16 mouse cellular contexts compared by ENCODE assay signal in the genomic region with DNA sequence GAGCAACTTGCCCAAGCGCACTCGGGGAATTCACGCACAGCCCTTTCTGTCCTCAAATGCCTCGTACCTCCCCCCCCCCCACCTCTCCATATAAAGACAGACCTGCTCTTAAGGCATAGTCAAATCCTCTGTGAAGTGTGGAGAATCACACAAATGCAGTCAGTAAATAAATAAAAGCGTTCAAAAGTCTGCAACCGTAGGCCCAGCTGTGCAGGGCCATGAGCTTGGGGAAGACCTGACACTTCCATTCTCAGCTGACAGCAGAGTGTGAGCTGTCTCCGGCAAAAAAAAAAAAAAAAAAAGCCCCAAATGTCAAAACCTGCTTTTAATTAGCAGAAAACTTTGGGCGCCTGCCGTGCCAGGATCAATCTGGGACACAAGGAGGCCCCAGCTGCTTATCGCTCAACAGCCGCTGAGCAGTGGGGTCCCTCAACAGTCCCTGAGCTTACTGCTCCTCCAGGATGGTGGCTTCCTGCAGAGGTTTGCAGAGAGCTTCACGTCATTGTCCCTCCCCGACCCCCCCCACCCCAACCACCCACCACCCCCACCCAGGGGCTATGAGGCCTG. TPM values are rescaled to one million over a fixed set of nuclear protein-coding genes. Genes with fewer than 3 reads are reported as not detected.
DNase-seq lines count a peak whose midpoint lies in the region; ATAC-seq and TF ChIP-seq lines count a peak whose summit lies in the region.
"Had no signal": no experiment of that assay in that cellular context is flagged by ENCODE, and none has a peak within 500 bp of the region (broad histone marks: within the 10 kb centered on the region; RNA-seq: fewer than 3 reads in every experiment).

No protein-coding gene starts in this region.

- peak; percentile 41 for ATAC-seq in forebrain, embryonic 13.5 days
- 0 out of 2 replicates have a peak, but pooled peaks have one; percentile 25 for ATAC-seq in neural tube, embryonic 13.5 days (ENCODE audit: low read depth)
- ATAC-seq: intestine, embryonic 15.5 days; lung, postnatal 0 days had no signal

- WGBS in forebrain, embryonic 13.5 days, result 11% methylated on average over 13 of the region's 13 CpGs
- 27% methylated on average over 13 of the region's 13 CpGs for WGBS in neural tube, embryonic 13.5 days

- H3K9ac ChIP-seq in forebrain, embryonic 13.5 days, result no peak overlapping the region
- no peak overlapping the region for H3K9ac ChIP-seq in neural tube, embryonic 13.5 days
- H3K9ac ChIP-seq: hindbrain, embryonic 12.5 days; intestine, embryonic 15.5 days; liver, embryonic 13.5 days had no signal

- TF ChIP-seq POLR2A in brain, embryonic 14.5 days (IDR thresholded peaks at IDR 0.05; ENCODE audit: borderline replicate concordance, extremely low read depth, insufficient read depth, insufficient read length, poor library complexity, severe bottlenecking), result no peak

- no peaks in the 10 kb centered on the region for H3K36me3 ChIP-seq in forebrain, embryonic 13.5 days (ENCODE audit: poor library complexity, severe bottlenecking)
- no peaks in the 10 kb centered on the region for H3K36me3 ChIP-seq in neural tube, embryonic 13.5 days
- H3K36me3 ChIP-seq: hindbrain, embryonic 12.5 days; intestine, embryonic 15.5 days; liver, embryonic 13.5 days had no signal

- H3K9me3 ChIP-seq in forebrain, embryonic 13.5 days (replicated peaks), result no peaks in the 10 kb centered on the region
- no peaks in the 10 kb centered on the region for H3K9me3 ChIP-seq in neural tube, embryonic 13.5 days
- H3K9me3 ChIP-seq: hindbrain, embryonic 12.5 days; intestine, embryonic 15.5 days; liver, embryonic 13.5 days; megakaryocyte, embryonic 14.5 days had no signal

- no peak overlapping the region for H3K4me2 ChIP-seq in forebrain, embryonic 13.5 days
- H3K4me2 ChIP-seq in neural tube, embryonic 13.5 days, result no peak overlapping the region
- H3K4me2 ChIP-seq: hindbrain, embryonic 12.5 days; intestine, embryonic 15.5 days; liver, embryonic 13.5 days had no signal

- H3K4me1 ChIP-seq in forebrain, embryonic 13.5 days, result peaks cover 64% of the 10 kb centered on the region
- H3K4me1 ChIP-seq in neural tube, embryonic 13.5 days (replicated peaks), result peaks cover 54% of the 10 kb centered on the region
- H3K4me1 ChIP-seq: megakaryocyte, embryonic 14.5 days had no signal

- TF ChIP-seq CTCF in brain, embryonic 14.5 days (IDR thresholded peaks at IDR 0.05; ENCODE audit: borderline replicate concordance, extremely low read depth, insufficient read depth, insufficient read length), result no peak

- no peak overlapping the region for H3K4me3 ChIP-seq in forebrain, embryonic 13.5 days
- H3K4me3 ChIP-seq in neural tube, embryonic 13.5 days, result no peak overlapping the region
- H3K4me3 ChIP-seq: hindbrain, embryonic 12.5 days; intestine, embryonic 15.5 days; liver, embryonic 13.5 days; megakaryocyte, embryonic 14.5 days had no signal

- peak; percentile 29 to 57 for DNase-seq in layer of hippocampus, postnatal 14 days (ENCODE audit: low spot score in 2 of 2)
- no peak for DNase-seq in layer of hippocampus, adult 9-11 months
- DNase-seq in brain, embryonic 14.5 days (ENCODE audit: low read depth), result peak; percentile 86
- no peak for DNase-seq in kidney, postnatal 4 days
- no peak for DNase-seq in adrenal gland, adult (ENCODE audit: inconsistent age in 2 of 2, low spot score in 1 of 2)
- DNase-seq: cerebellum, adult 9-10 months; liver, embryonic 13.5 days; right cerebral cortex, postnatal 14 days; thymus, adult 18-20 months had no signal

- H3K27me3 ChIP-seq in forebrain, embryonic 13.5 days, result no peaks in the 10 kb centered on the region
- no peaks in the 10 kb centered on the region for H3K27me3 ChIP-seq in neural tube, embryonic 13.5 days
- H3K27me3 ChIP-seq: intestine, embryonic 15.5 days; liver, embryonic 13.5 days had no signal

- 0 out of 2 replicates have a peak overlapping the region, but pooled peaks have one; percentile 25 for H3K27ac ChIP-seq in forebrain, embryonic 13.5 days
- H3K27ac ChIP-seq in neural tube, embryonic 13.5 days (replicated peaks), result no peak overlapping the region
- H3K27ac ChIP-seq: hindbrain, embryonic 12.5 days; intestine, embryonic 15.5 days; kidney, postnatal 0 days; liver, embryonic 13.5 days had no signal

RNA-seq across cellular contexts. Expression of a gene that starts 34.0 kb away (rescaled TPM):
- total RNA-seq in layer of hippocampus, postnatal 14 days (2021), result 10 to 100 TPM; 61.3 to 62.0 TPM
- polyA plus RNA-seq in brain, embryonic 14.5 days (2012; rRNA removed), result 50.4 and 70.9 TPM in 2 replicates
- polyA plus RNA-seq in forebrain, embryonic 13.5 days (2015; fragmentation: Nextera tagmentation; extraction: Ambion mirVana), result 43.5 and 50.2 TPM in 2 replicates
- 46.1 and 49.7 TPM in 2 replicates for polyA plus RNA-seq in neural tube, embryonic 13.5 days (2015; fragmentation: Nextera tagmentation; extraction: Ambion mirVana)

Comparison
In these comparisons a context has a peak if more than half of its experiments do, and no peak if none do; other contexts are left out.
1. DNase-seq: peak in layer of hippocampus, postnatal 14 days (2 of 2) and brain, embryonic 14.5 days (single experiment); none in layer of hippocampus, adult 9-11 months (single experiment), kidney, postnatal 4 days (0 of 2) and adrenal gland, adult (0 of 2).